Mouse (Mus musculus): ENCODE measurements at regions not wholly inside any gene's neighbourhood (a gene's known extent, or its start where the extent isn't known, plus 50 kb on each side); places are given as distances from the start of the nearest gene placed in this dataset.

DNA sequence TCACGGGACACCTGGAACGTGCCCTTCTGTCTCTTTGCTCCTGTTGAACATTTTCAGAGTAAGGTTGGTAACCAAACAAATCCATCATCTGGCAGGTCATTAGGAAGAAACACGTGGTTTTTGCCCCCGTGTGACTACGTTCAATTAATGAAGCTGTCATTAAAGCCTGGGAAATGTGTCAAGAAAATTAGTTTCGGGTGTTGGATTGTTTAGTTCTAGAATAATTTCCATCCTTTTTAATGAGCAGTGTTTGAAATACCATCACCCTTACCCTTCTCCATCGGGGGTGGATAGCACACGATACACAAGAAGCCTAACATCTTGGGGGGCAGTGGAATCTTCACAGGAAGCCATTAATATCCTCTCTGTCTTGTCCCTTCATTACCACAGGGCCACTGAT lies 107.7 kb downstream of the Far1 start:
- no peak for DNase-seq (ENCODE audit: low spot score in 2 of 2)

DNA sequence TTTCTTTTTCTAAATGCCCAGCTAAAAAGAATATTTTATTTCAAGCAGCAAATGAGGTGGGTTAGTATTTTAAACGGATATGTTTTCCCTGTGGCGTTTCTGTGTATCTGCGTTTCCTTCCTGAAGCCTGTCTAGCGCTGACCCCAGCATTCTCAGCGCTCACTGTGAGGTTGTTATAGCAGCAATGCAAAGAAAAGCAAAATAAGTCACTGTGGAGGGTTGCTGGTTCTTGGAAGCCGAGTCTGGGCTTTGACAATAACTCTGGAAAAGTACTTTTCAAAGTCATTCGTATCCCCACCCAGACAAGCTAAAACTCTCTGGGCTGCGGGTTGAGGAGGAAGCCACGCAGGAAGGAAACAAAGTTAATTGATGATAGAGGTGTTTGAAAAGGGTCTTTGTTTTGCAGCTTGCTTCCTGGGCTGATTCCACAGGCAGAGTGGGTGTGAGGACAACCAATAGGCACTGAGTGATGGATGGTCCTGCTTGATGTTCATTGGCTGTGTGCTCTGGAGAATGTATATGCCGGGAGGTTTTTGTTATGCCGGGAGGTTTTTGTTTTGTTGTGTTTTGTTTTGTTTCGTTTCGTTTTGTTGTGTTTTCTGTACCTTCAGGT lies 108.4 kb downstream of the Far1 start:
- no peak for DNase-seq (ENCODE audit: low spot score in 2 of 2)

GRCm38 (mm10) chr7:113623296-113623695 lies 109.7 kb downstream of the Far1 start:
- DNase-seq (ENCODE audit: low spot score in 2 of 2), result no peak

DNA sequence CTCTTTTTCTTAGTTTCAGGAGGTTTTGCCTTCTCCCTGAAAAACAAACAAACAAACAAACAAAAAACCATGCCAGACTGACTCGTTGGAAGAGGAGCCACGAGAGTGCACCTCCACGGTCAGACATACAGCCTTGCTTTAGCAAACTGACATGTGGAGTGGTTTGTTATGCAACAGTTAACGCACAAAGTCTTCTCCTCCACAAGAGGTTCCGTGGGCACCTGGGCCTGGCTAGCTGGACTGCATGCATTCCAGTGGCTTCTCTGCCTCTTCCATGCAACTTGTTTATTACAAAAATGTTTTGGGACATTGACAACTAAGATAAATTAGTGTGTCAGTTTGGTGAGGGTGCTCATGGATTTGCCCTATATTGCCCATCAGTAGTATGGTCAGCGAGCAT lies 110.3 kb downstream of the Far1 start:
- DNase-seq (ENCODE audit: low spot score in 2 of 2), result no peak

DNA sequence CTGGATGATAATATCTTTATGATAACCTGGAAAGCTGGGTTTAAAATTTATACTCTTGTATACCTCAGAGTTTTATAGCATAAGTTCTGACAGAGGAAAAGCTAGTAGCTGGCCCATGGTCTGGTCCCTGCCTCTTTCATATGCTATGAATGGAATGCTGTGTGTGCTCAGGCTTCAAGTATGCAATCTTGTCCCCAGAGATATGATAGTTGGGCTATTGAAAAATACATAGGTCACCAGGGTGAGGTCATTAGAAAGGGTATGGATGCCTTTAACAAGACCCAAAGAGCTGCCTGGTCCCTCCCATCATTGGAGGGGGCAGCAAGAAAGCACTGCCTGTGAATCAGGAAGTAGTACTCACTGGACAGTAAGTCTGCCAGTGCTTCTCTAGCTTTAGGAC lies 113.1 kb downstream of the Far1 start:
- DNase-seq (ENCODE audit: low spot score in 2 of 2), result no peak

- DNase-seq (ENCODE audit: low spot score in 2 of 2), result no peak
These were observed 123.5 kb downstream of the Far1 start for GRCm38 (mm10) chr7:113637011-113637600.

DNA sequence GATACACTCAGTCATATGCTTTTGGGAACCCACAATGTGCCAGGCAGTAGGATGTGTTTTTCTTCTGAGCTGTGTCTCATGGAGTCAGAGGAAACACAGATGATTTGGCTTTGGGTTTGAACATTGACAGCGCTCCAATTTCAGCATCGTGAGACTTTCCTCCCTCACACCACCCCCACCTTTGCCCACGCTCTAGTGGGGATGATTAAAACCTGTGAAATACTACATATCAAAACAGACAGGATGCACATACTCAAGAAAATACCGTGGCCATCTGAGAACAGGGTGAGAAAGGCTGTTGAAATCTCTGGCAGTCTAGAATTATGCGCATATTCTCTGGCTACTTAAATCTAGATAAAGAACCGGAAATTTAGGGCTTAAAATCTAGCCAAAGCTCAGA lies 124.5 kb downstream of the Far1 start:
- DNase-seq (ENCODE audit: low spot score in 2 of 2), result peak; percentile 26 to 74

DNA sequence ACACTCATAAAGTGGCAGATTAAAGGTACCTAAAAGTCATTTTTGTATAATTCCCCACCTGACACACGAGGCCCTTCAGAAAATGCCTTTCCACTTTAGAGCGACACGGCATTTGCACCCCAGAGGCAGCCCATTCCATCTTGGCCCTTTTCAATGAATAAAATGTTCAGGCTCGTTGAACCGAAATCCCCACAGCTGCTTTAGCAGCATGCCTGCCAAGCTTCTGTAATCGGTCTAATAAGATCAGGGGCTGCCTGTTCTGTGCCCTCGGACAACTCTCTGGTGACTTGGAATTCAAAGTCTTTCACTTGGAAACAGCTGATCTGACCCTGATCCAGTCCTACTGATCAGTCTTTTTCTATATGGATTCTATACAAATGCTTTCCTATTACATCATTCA lies 123.3 kb upstream of the Spon1 start:
- no peak for DNase-seq (ENCODE audit: low spot score in 2 of 2)

GRCm38 (mm10) chr7:113650631-113651030 lies 115.2 kb upstream of the Spon1 start:
- DNase-seq (ENCODE audit: low spot score in 2 of 2), result no peak

DNA sequence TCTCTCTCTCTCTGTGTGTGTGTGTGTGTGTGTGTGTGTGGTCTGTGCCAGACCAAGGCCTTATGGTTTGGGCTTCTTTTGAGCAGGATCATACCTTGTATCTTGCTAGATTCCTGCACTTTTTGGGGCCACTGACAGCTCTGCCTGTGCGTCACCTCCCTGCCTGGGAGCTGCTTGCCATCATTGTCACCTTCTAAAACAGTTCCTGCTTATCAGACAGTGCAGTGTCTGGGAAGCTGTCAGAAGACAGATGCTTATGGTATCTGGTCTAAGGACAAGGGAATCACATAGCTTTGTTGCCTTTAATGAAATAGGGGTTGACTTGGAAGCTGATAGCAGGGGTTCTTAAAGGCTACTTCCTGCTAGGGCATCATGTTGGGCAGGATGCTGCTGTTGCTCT lies 114.1 kb upstream of the Spon1 start:
- no peak for DNase-seq (ENCODE audit: low spot score in 2 of 2)

- DNase-seq (ENCODE audit: low spot score in 2 of 2), result peak; percentile 17 to 31
These were observed 112.7 kb upstream of the Spon1 start for GRCm38 (mm10) chr7:113653130-113653529.

DNA sequence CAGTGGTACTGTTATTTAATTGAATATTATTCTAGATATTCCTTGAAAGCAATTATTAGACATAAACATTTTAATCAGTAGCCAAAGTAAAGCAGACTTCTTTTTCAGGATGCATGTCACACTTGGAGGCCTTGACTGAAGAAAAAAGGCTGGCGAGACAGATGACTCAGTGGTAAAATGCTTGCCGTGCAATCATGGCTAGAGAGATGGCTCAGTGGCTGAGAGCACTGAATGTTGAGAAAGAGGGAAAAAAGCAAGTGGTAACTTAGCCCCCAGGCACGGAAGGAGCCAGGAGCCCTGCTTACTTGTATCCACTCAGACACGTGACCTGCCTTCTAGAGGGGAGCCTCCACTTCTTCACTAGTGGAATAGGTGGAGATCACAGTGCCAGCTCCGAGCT lies 110.5 kb upstream of the Spon1 start:
- no peak for DNase-seq (ENCODE audit: low spot score in 2 of 2)

- DNase-seq (ENCODE audit: low spot score in 2 of 2), result no peak
These were observed 92.8 kb upstream of the Spon1 start for GRCm38 (mm10) chr7:113672779-113673595.

DNA sequence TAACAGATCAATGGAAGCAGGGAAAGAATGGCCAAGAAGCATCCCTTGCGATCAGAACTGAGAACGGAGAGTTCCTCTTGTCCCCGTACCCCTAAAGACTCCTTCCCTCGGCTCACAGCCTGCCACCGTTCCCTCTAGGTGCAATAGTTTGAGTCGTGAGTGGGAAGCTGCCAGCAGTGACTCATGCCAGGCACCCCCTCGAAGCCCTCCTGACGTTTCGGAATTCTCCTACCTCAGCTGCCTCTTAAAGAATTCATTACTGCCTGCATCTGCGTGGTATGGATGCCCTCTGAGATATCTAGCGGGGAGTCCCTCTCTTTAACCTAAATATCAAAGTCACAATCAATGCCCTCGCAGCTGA lies 92.2 kb upstream of the Spon1 start:
- no peak for DNase-seq (ENCODE audit: low spot score in 2 of 2)

DNA sequence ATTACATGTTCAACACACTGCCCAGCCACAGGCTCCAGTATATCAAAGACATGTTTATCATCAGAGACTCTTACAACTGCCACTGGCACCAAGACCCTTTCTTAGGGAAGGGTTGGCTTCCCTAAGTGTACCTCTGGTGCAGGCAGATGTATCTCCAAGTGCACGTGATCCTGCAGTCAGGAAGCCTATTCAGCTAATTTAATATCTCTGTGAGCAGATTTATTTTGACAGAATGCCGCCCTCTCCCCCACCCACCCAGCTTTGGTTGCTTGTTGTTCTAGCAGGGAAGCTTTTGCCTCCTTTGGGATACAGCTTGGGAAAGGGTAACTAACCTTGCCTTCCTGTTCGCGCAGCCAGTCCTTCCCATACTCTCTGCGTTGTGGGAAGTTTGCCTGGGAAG lies 83.5 kb upstream of the Spon1 start:
- DNase-seq (ENCODE audit: low spot score in 2 of 2), result peak; percentile 26 to 59

GRCm38 (mm10) chr7:113685349-113685748 lies 80.4 kb upstream of the Spon1 start:
- no peak for DNase-seq (ENCODE audit: low spot score in 2 of 2)

- peak in 1 of 2 experiments; percentile 13 for DNase-seq (ENCODE audit: low spot score in 2 of 2)
These were observed 79.3 kb upstream of the Spon1 start for GRCm38 (mm10) chr7:113686527-113686926.

DNA sequence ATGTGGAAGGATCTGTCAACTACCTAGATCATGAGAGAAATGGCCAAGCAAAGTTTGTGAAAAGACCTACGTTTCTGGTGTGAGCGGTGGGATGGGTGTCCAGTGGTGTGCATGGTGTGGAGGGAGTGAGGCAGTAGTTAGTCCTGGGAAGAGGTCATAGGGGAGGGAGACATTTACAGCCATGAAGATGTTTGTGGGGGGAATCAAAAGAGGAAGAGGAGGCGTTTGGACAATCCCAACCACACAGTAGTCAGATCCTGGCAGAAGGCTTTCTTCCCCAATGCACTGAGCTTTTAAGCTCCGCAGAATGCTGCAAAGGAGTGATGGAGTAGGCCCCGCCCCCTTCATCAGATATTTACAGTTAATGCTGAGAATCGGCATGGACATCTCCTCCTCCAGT lies 78.2 kb upstream of the Spon1 start:
- no peak for DNase-seq (ENCODE audit: low spot score in 2 of 2)

GRCm38 (mm10) chr7:113688231-113688669 lies 77.5 kb upstream of the Spon1 start:
- DNase-seq (ENCODE audit: low spot score in 2 of 2), result no peak

GRCm38 (mm10) chr7:113688717-113689116 lies 77.1 kb upstream of the Spon1 start:
- no peak for DNase-seq (ENCODE audit: low spot score in 2 of 2)

DNA sequence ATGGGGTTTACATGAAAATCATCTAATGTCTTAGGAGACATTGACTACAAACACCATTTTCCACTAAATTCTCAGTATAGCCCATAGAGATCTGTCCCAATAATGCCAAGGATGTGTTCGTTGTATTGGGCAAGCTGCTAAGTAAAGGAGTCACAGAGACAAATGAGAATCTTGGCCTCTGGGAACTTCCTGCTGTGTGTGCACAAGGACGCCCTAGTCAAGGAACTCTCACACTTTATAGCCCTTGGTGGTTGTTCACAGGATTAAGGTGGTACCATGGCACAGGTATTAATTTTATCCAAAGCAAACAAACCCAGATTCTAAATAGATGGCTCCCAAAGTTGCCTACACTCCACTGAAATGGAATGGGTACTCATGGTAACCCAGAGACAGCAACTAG lies 76.7 kb upstream of the Spon1 start:
- no peak for DNase-seq (ENCODE audit: low spot score in 2 of 2)

DNA sequence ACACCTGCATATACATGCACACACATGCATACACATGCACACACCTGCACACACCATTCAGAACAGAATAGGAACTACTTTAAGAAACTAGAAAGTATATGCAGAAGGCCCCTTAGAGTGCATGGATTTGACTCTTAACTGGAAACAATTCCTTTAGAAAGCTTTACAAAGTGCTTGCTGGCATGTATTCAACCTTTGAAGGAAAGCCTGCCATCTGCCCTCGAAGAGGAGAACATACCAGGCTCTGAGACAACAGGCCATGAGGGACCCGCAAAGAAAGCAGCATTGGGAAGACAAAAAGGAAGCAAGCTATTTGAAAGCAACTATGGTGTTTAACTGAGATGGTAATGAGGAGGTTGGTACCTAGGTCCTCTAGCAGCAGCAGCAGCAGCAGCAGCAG lies 74.0 kb upstream of the Spon1 start:
- no peak for DNase-seq (ENCODE audit: low spot score in 2 of 2)

- no peak for DNase-seq (ENCODE audit: low spot score in 2 of 2)
These were observed 72.3 kb upstream of the Spon1 start for GRCm38 (mm10) chr7:113693526-113693925.
